Mouse (Mus musculus) heart, postnatal 0 days (tissue): ENCODE data around the gene Vsig10. TPM values are rescaled to one million over a fixed set of nuclear protein-coding genes. Genes with fewer than 3 reads are reported as not detected.

Experiments
- ATAC-seq: fragments of 200-750 bp; cut with Nextera tagmentation; 2 replicates; pipeline ENCODE4 v1.8.0; 2017; ENCODE audit warnings: low read depth, moderate number of reproducible peaks, moderate library complexity; ENCODE audit not compliant: insufficient read depth
- DNase-seq: peaks from one replicate; pipeline ENCODE4 v3.0.0-alpha.2; 2016; ENCODE audit warnings: low spot score
- H3K27ac ChIP-seq: fragments of 300-500 bp; sonication (generic); 2 replicates; pipeline ENCODE4 v1.5.1; 2014; ENCODE audit warnings: low read depth, mild to moderate bottlenecking
- H3K27me3 ChIP-seq: fragments of 300-500 bp; sonication (generic); 2 replicates; pipeline ENCODE4 v1.6.1; 2014; ENCODE audit warnings: low read length, mixed read lengths; ENCODE audit not compliant: control insufficient read depth, insufficient read depth
- H3K36me3 ChIP-seq: fragments of 300-500 bp; sonication (generic); replicated peaks from 2 replicates; pipeline ENCODE4 v1.6.1; 2014; ENCODE audit warnings: low read length, mixed read lengths; ENCODE audit not compliant: control insufficient read depth, insufficient read depth
- H3K4me1 ChIP-seq: fragments of 300-500 bp; sonication (generic); 2 replicates; pipeline ENCODE4 v1.6.1; 2014; ENCODE audit warnings: antibody characterized with exemption; ENCODE audit not compliant: control insufficient read depth, insufficient read depth
- H3K4me2 ChIP-seq: fragments of 300-500 bp; sonication (generic); 2 replicates; pipeline ENCODE4 v1.6.1; 2014; ENCODE audit warnings: low read depth, mild to moderate bottlenecking, low read length, moderate library complexity
- H3K4me3 ChIP-seq: fragments of 300-500 bp; sonication (generic); 2 replicates; pipeline ENCODE4 v1.5.1; 2014; ENCODE audit warnings: low read depth, low read length
- H3K9ac ChIP-seq: fragments of 300-500 bp; sonication (generic); replicated peaks from 2 replicates; pipeline ENCODE4 v1.6.1; 2014; ENCODE audit warnings: low read depth, low read length, mixed read lengths
- H3K9me3 ChIP-seq: fragments of 300-500 bp; sonication (generic); replicated peaks from 2 replicates; pipeline ENCODE4 v1.6.1; 2016; ENCODE audit warnings: low read length; ENCODE audit not compliant: control insufficient read depth
- CTCF ChIP-seq: IDR thresholded peaks from 2 replicates; pipeline ENCODE4 v1.5.1; 2016; ENCODE audit warnings: antibody characterized with exemption, control low read depth, low read depth
- EP300 ChIP-seq: IDR thresholded peaks from 2 replicates; pipeline ENCODE4 v1.6.1; 2016; ENCODE audit warnings: antibody characterized with exemption, low read depth
- WGBS: fragments of 180-500 bp; shearing (Covaris S2); extraction: QIAGEN DNeasy Blood & Tissue Kit; methylation state at CpG from one replicate; pipeline ENCODE4 v1.1.7; 2014; 5-methylcytosine and 5-hydroxymethylcytosine counted together
- polyA plus RNA-seq: library from polyadenylated mRNA; unstranded; fragments of >200 nt; fragmentation: Nextera tagmentation; extraction: Ambion mirVana; gene quantifications from 2 replicates; pipeline ENCODE4 v1.2.1, GENCODE M21; 2015
- total RNA-seq: library from RNA; depleted of rRNA; stranded (reverse); fragments of >200 nt; gene quantifications from 2 replicates; pipeline ENCODE4 v1.2.3, GENCODE M21; 2014; ENCODE audit warnings: low replicate concordance

Vsig10 gene
- total and polyA plus RNA-seq, 2 experiments from 2014 or later: 7.2 to 11.6 TPM

DNA sequence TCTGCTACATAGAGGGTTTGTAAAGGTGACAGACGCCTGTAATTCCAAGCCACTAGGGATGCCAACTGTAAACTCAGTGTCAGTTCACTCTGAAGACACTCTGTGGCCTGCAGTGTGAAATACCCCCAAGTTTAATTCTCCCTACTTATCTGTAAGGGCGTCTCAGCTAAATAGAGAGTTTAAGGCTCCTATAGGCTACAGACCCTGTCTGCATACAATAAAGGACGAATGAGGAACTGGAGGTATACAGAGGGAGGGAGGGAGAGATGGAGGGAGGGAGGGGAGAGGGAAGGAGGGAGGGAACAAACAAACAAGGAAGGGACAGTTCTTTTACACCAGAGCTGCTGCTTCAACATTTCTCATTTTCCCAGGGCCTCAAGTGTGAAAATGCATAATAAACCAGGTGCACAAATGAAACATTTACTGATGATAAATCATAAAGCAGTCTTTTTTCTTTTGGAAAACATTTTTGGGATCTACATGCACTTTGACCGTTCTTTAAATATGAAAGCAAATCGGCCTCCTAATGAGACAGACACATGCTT is 26.6 kb downstream of the Vsig10 start:
- DNase-seq (no peak), ATAC-seq (no peak)
- Histone ChIP-seq H3K4me3 (no peak overlapping the region), H3K4me1 (no peaks in the 10 kb centered on the region), H3K27me3 (no peaks in the 10 kb centered on the region), H3K36me3 (peaks cover 8% of the 10 kb centered on the region; the same call in 1 of the 2 replicates), H3K4me2 (no peak overlapping the region), H3K9me3 (no peaks in the 10 kb centered on the region), H3K27ac (no peak overlapping the region), H3K9ac (no peak overlapping the region)
- WGBS: 83% methylated on average over 5 of the region's 5 CpGs
- no peak for TF ChIP-seq EP300
- TF ChIP-seq CTCF: no peak

DNA sequence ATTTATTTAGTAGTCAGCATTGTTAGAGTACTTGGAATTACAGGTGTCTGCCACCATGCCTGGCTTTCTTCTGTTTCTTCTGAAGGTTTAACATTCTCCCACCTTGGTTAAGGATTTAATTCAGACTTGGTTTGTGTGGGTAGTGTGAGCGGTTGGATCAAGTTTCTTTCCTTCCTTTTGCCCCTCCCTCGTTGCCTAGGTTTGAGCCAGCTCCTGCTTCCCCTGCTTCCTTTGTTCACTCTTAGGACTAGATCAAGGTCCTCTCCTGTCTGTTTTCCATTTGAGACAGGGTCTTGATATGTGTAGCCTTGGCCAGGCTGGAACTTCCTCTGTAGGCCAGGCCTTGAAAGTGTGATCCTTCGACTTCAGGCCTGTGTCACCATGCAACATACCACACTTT is 27.4 kb downstream of the Vsig10 start:
- WGBS: 45% methylated on average over 3 of the region's 3 CpGs
- Histone ChIP-seq H3K4me1 (no peaks in the 10 kb centered on the region), H3K9me3 (no peaks in the 10 kb centered on the region), H3K4me2 (no peak overlapping the region), H3K27ac (no peak overlapping the region), H3K36me3 (peaks cover 11% of the 10 kb centered on the region; the same call in 1 of the 2 replicates), H3K9ac (no peak overlapping the region), H3K4me3 (no peak overlapping the region), H3K27me3 (no peaks in the 10 kb centered on the region)
- no peak for DNase-seq
- ATAC-seq: no peak
- TF ChIP-seq EP300 (no peak), CTCF (no peak)

- no peak for TF ChIP-seq CTCF
- no peak for TF ChIP-seq EP300
- ATAC-seq (no peak), DNase-seq (no peak)
- no peak overlapping the region for H3K4me2 ChIP-seq
- no peaks in the 10 kb centered on the region for H3K4me1 ChIP-seq
- H3K9me3 ChIP-seq: no peaks in the 10 kb centered on the region
- H3K9ac ChIP-seq: no peak overlapping the region
- WGBS: 70% methylated on average over 5 of the region's 5 CpGs
- no peak overlapping the region for H3K27ac ChIP-seq
- no peaks in the 10 kb centered on the region for H3K27me3 ChIP-seq
- H3K36me3 ChIP-seq: peaks cover 15% of the 10 kb centered on the region; the same call in 1 of the 2 replicates
- no peak overlapping the region for H3K4me3 ChIP-seq
These were observed 28.1 kb downstream of the Vsig10 start for GRCm38 (mm10) chr5:117347011-117347410.

DNA sequence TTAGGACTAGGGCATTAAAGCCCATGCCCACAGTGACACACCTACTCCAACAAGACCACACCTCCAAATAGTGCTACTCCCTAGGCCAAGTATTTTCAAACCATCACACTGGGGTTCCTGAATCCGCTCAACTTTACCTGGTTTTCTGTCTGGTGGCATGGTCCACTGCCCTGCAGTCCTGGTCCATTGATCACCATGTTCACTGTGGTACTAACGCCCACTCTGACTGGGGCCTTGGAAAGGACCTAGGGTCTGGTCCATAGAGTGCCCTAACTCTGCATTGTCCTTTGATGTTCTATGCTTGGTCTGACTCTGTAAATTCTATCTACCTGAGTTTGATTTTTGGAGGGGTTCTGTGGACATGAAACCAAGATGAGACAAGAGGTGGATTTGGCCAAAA is 29.0 kb downstream of the Vsig10 start:
- Histone ChIP-seq H3K36me3 (peaks cover 21% of the 10 kb centered on the region; the same call in 1 of the 2 replicates), H3K4me1 (no peaks in the 10 kb centered on the region), H3K27ac (no peak overlapping the region), H3K27me3 (no peaks in the 10 kb centered on the region), H3K4me3 (no peak overlapping the region), H3K9me3 (no peaks in the 10 kb centered on the region), H3K4me2 (no peak overlapping the region), H3K9ac (no peak overlapping the region)
- ATAC-seq (no peak), DNase-seq (no peak)
- TF ChIP-seq CTCF: no peak
- TF ChIP-seq EP300: no peak
- WGBS: 93% methylated on average over 2 of the region's 2 CpGs

GRCm38 (mm10) chr5:117348279-117348678 is 29.4 kb downstream of the Vsig10 start:
- Histone ChIP-seq H3K4me3 (no peak overlapping the region), H3K9ac (no peak overlapping the region), H3K36me3 (peaks cover 22% of the 10 kb centered on the region; the same call in 1 of the 2 replicates), H3K27ac (no peak overlapping the region), H3K27me3 (no peaks in the 10 kb centered on the region), H3K9me3 (no peaks in the 10 kb centered on the region), H3K4me2 (no peak overlapping the region), H3K4me1 (no peaks in the 10 kb centered on the region)
- DNase-seq: no peak
- TF ChIP-seq EP300 (no peak), CTCF (no peak)
- 42% methylated on average over 17 of the region's 19 CpGs for WGBS
- no peak; the same call in 1 of the 2 replicates for ATAC-seq

- no peaks in the 10 kb centered on the region for H3K9me3 ChIP-seq
- no peak for ATAC-seq
- TF ChIP-seq CTCF (no peak), EP300 (no peak)
- H3K4me1 ChIP-seq: peaks cover 19% of the 10 kb centered on the region
- H3K27me3 ChIP-seq: no peaks in the 10 kb centered on the region
- no peak for DNase-seq
- no peak overlapping the region for H3K4me2 ChIP-seq
- WGBS: 60% methylated on average over 8 of the region's 8 CpGs
- H3K9ac ChIP-seq: no peak overlapping the region
- no peak overlapping the region for H3K27ac ChIP-seq
- peaks cover 14% of the 10 kb centered on the region; the same call in 1 of the 2 replicates for H3K36me3 ChIP-seq
- no peak overlapping the region for H3K4me3 ChIP-seq
These were observed 35.2 kb downstream of the Vsig10 start for GRCm38 (mm10) chr5:117354121-117354520.
